Mouse (Mus musculus): ENCODE measurements around the gene 1600014C10Rik.

GRCm38 (mm10) chr7:38206564-38206963 is 23.5 kb downstream of the 1600014C10Rik start:
- TF ChIP-seq CTCF (IDR thresholded peaks at IDR 0.05; ENCODE audit: extremely low read depth, insufficient read length, insufficient replicate concordance, low read depth, low read length) (no peak), POLR2A (IDR thresholded peaks at IDR 0.05; ENCODE audit: low read depth, low read length) (no peak)

Data from small intestine, adult 2 months (tissue).